Mouse (Mus musculus) CH12.LX (cell line): Measurements from ENCODE around the gene Foxa3. TPM values are rescaled to one million over a fixed set of nuclear protein-coding genes. Genes with fewer than 3 reads are reported as not detected.

Experiments used
- DNase-seq: peaks from one replicate; pipeline ENCODE4 v3.0.0-alpha.2; 2013; ENCODE audit errors: extremely low read depth
- H3K27ac ChIP-seq: 2 replicates; pipeline ENCODE4 v1.5.1; 2012; ENCODE audit warnings: low read depth, mild to moderate bottlenecking, control low read depth, moderate library complexity; ENCODE audit not compliant: insufficient read depth
- H3K27me3 ChIP-seq: replicated peaks from 2 replicates; pipeline ENCODE3; 2012; ENCODE audit warnings: inconsistent platforms
- H3K36me3 ChIP-seq, 2 experiments: replicated peaks in 1 of 2; 2 replicates each; pipeline versions ENCODE3 to v1.6.1; 2012; ENCODE audit warnings: inconsistent platforms in 1 of 2, low read length in 1 of 2, mild to moderate bottlenecking in 1 of 2, mixed read lengths in 1 of 2, moderate library complexity in 1 of 2; ENCODE audit not compliant: control insufficient read depth in 1 of 2, insufficient read depth in 1 of 2
- H3K4me1 ChIP-seq, 2 experiments: 2 replicates each; pipeline ENCODE4 v1.6.1; 2012; ENCODE audit warnings: inconsistent platforms in 1 of 2, moderate library complexity in 1 of 2; ENCODE audit not compliant: insufficient read depth in 2 of 2, control insufficient read depth in 1 of 2
- H3K4me2 ChIP-seq: 2 replicates; pipeline ENCODE4 v1.6.1; 2012; ENCODE audit warnings: low read depth, mild to moderate bottlenecking, control low read depth; ENCODE audit not compliant: poor library complexity, insufficient read depth, severe bottlenecking
- H3K4me3 ChIP-seq, 3 experiments: fragments of 150-350 bp in 1 of 3; sonication (generic) in 1 of 3; replicated peaks in 1 of 3; 2 replicates each; pipeline versions ENCODE3 to v1.5.1; 2011 to 2012; ENCODE audit warnings: low read depth in 2 of 3, low read length in 2 of 3, mild to moderate bottlenecking in 2 of 3, moderate library complexity in 2 of 3, control low read depth in 1 of 3, improper control_type of control experiment in 1 of 3, inconsistent platforms in 1 of 3, mixed read lengths in 1 of 3; ENCODE audit not compliant: poor library complexity in 1 of 3
- H3K79me2 ChIP-seq: replicated peaks from 2 replicates; pipeline ENCODE4 v1.6.1; 2012; ENCODE audit warnings: mild to moderate bottlenecking, moderate library complexity; ENCODE audit not compliant: control insufficient read depth, poor library complexity, insufficient read depth, severe bottlenecking; ENCODE audit errors: extremely low read depth
- H3K9ac ChIP-seq: 2 replicates; pipeline ENCODE4 v1.6.1; 2012; ENCODE audit warnings: low read depth, mild to moderate bottlenecking, control low read depth, moderate library complexity; ENCODE audit not compliant: insufficient read depth
- H3K9me3 ChIP-seq: replicated peaks from 2 replicates; pipeline ENCODE3; 2012; ENCODE audit warnings: low read length, inconsistent platforms, mixed read lengths
- BHLHE40 ChIP-seq: IDR thresholded peaks from 2 replicates; pipeline ENCODE4 v1.6.1; 2011; ENCODE audit warnings: mild to moderate bottlenecking, low read depth, low read length, improper control_type of control experiment
- CHD1 ChIP-seq: IDR thresholded peaks from 2 replicates; pipeline ENCODE4 v1.6.1; 2012; ENCODE audit warnings: low read depth, low read length, improper control_type of control experiment, inconsistent platforms
- CHD2 ChIP-seq: IDR thresholded peaks from 2 replicates; pipeline ENCODE4 v1.6.1; 2011; ENCODE audit warnings: low read length, improper control_type of control experiment
- E2F4 ChIP-seq: IDR thresholded peaks from 2 replicates; pipeline ENCODE4 v1.6.1; 2011; ENCODE audit warnings: low read depth, low read length, improper control_type of control experiment; ENCODE audit not compliant: insufficient replicate concordance
- ELF1 ChIP-seq: IDR thresholded peaks from 2 replicates; pipeline ENCODE4 v1.6.1; 2014; ENCODE audit warnings: low read depth, mild to moderate bottlenecking, inconsistent platforms, low read length, improper control_type of control experiment
- EP300 ChIP-seq: IDR thresholded peaks from 2 replicates; pipeline ENCODE4 v1.6.1; 2011; ENCODE audit warnings: low read length, improper control_type of control experiment
- ETS1 ChIP-seq: conservative IDR thresholded peaks from 2 replicates; pipeline ENCODE4 v1.6.1; 2012; ENCODE audit warnings: low read depth, mild to moderate bottlenecking, inconsistent platforms, low read length, improper control_type of control experiment, moderate library complexity
- GABPA ChIP-seq: IDR thresholded peaks from 2 replicates; pipeline ENCODE4 v1.6.1; 2012; ENCODE audit warnings: low read depth, low read length, improper control_type of control experiment, inconsistent platforms; ENCODE audit not compliant: insufficient replicate concordance
- HCFC1 ChIP-seq: IDR thresholded peaks from 2 replicates; pipeline ENCODE4 v1.6.1; 2012; ENCODE audit warnings: low read depth, mild to moderate bottlenecking, inconsistent platforms, low read length, improper control_type of control experiment
- IRF4 ChIP-seq: IDR thresholded peaks from 2 replicates; pipeline ENCODE4 v1.6.1; 2014; ENCODE audit warnings: low read depth, mild to moderate bottlenecking, inconsistent platforms, low read length, improper control_type of control experiment
- JUN ChIP-seq: IDR thresholded peaks from 2 replicates; pipeline ENCODE4 v1.6.1; 2011; ENCODE audit warnings: low read depth, mild to moderate bottlenecking, low read length, improper control_type of control experiment, moderate library complexity; ENCODE audit not compliant: insufficient read depth
- JUND ChIP-seq: conservative IDR thresholded peaks from 2 replicates; pipeline ENCODE4 v1.6.1; 2011; ENCODE audit warnings: low read depth, low read length, improper control_type of control experiment
- KAT2A ChIP-seq: IDR thresholded peaks from 2 replicates; pipeline ENCODE4 v1.6.1; 2012; ENCODE audit warnings: low read length, improper control_type of control experiment, inconsistent platforms; ENCODE audit not compliant: insufficient replicate concordance
- MAX ChIP-seq: IDR thresholded peaks from 2 replicates; pipeline ENCODE4 v1.6.1; 2011; ENCODE audit warnings: low read length, improper control_type of control experiment
- MAZ ChIP-seq: IDR thresholded peaks from 2 replicates; pipeline ENCODE4 v1.6.1; 2012; ENCODE audit warnings: low read depth, mild to moderate bottlenecking, inconsistent platforms, low read length, improper control_type of control experiment, moderate library complexity
- MEF2A ChIP-seq: IDR thresholded peaks from 2 replicates; pipeline ENCODE4 v1.6.1; 2014; ENCODE audit warnings: low read depth, mild to moderate bottlenecking, inconsistent platforms, low read length, improper control_type of control experiment, borderline replicate concordance
- MXI1 ChIP-seq: IDR thresholded peaks from 2 replicates; pipeline ENCODE4 v1.6.1; 2011; ENCODE audit warnings: mild to moderate bottlenecking, low read depth, low read length, improper control_type of control experiment
- MYC ChIP-seq: IDR thresholded peaks from 2 replicates; pipeline ENCODE4 v1.6.1; 2011; ENCODE audit warnings: low read depth, mild to moderate bottlenecking, improper control_type of control experiment, low read length
- NELFE ChIP-seq: IDR thresholded peaks from 2 replicates; pipeline ENCODE4 v1.6.1; 2011; ENCODE audit warnings: low read depth, low read length, improper control_type of control experiment
- NRF1 ChIP-seq: IDR thresholded peaks from 2 replicates; pipeline ENCODE4 v1.6.1; 2014; ENCODE audit warnings: low read depth, mild to moderate bottlenecking, inconsistent platforms, low read length, improper control_type of control experiment, moderate library complexity
- POLR2A ChIP-seq: IDR thresholded peaks from 2 replicates; pipeline ENCODE4 v1.6.1; 2011; ENCODE audit warnings: low read depth, mild to moderate bottlenecking, improper control_type of control experiment, low read length
- POLR2AphosphoS2 ChIP-seq: IDR thresholded peaks from 2 replicates; pipeline ENCODE4 v1.6.1; 2011; ENCODE audit warnings: low read depth, low read length, improper control_type of control experiment
- RAD21 ChIP-seq: IDR thresholded peaks from 2 replicates; pipeline ENCODE4 v1.6.1; 2011; ENCODE audit warnings: low read depth, mild to moderate bottlenecking, low read length, improper control_type of control experiment, moderate library complexity
- RCOR1 ChIP-seq: conservative IDR thresholded peaks from 2 replicates; pipeline ENCODE4 v1.6.1; 2012; ENCODE audit warnings: low read depth, mild to moderate bottlenecking, inconsistent platforms, low read length, improper control_type of control experiment
- SMC3 ChIP-seq: IDR thresholded peaks from 2 replicates; pipeline ENCODE4 v1.6.1; 2011; ENCODE audit warnings: low read depth, low read length, improper control_type of control experiment
- TBP ChIP-seq: conservative IDR thresholded peaks from 2 replicates; pipeline ENCODE4 v1.6.1; 2011; ENCODE audit warnings: low read depth, low read length, improper control_type of control experiment
- TCF12 ChIP-seq: IDR thresholded peaks from 2 replicates; pipeline ENCODE4 v1.6.1; 2014; ENCODE audit warnings: low read depth, mild to moderate bottlenecking, inconsistent platforms, low read length, improper control_type of control experiment
- UBTF ChIP-seq: IDR thresholded peaks from 2 replicates; pipeline ENCODE4 v1.6.1; 2012; ENCODE audit warnings: low read depth, mild to moderate bottlenecking, inconsistent platforms, low read length, improper control_type of control experiment, moderate library complexity
- ZKSCAN1 ChIP-seq: IDR thresholded peaks from 2 replicates; pipeline ENCODE4 v1.6.1; 2012; ENCODE audit warnings: low read depth, inconsistent platforms, low read length, improper control_type of control experiment, borderline replicate concordance
- ZNF384 ChIP-seq: IDR thresholded peaks from 2 replicates; pipeline ENCODE4 v1.6.1; 2012; ENCODE audit warnings: low read depth, low read length, improper control_type of control experiment, inconsistent platforms
- dilution Hi-C: fragments of 300-500 bp; cut with MboI; formaldehyde crosslinking; loops from 2 replicates; pipeline ENCODE4 v1.14.3; 2020; ENCODE audit warnings: low sequenced_read_pairs; ENCODE audit not compliant: extremely low pct_unique_long_range_greater_than_20kb, extremely low pct_ligation_motif_present
- in situ Hi-C: fragments of 300-500 bp; cut with MboI; formaldehyde crosslinking; loops from 3 replicates; pipeline ENCODE4 v1.14.3; 2019; ENCODE audit warnings: low sequenced_read_pairs, low pct_ligation_motif_present, low pct_unique_long_range_greater_than_20kb, mixed read lengths
- polyA plus RNA-seq: library from polyadenylated mRNA; unstranded; fragments of >175 nt; gene quantifications from 2 replicates; pipeline ENCODE4 v1.2.1, GENCODE M21; 2012; ENCODE audit warnings: low read depth; ENCODE audit not compliant: insufficient read length
- total RNA-seq, 2 experiments: library from RNA; depleted of rRNA; stranded (reverse); fragments of 300-350 nt in 1 of 2; fragments of >200 nt in 1 of 2; gene quantifications; 2 replicates each; pipeline ENCODE4 v1.2.3; 2012 to 2014

The Foxa3 gene
- total and polyA plus RNA-seq, 3 experiments, result 0.08 TPM; not detected in 2

DNA sequence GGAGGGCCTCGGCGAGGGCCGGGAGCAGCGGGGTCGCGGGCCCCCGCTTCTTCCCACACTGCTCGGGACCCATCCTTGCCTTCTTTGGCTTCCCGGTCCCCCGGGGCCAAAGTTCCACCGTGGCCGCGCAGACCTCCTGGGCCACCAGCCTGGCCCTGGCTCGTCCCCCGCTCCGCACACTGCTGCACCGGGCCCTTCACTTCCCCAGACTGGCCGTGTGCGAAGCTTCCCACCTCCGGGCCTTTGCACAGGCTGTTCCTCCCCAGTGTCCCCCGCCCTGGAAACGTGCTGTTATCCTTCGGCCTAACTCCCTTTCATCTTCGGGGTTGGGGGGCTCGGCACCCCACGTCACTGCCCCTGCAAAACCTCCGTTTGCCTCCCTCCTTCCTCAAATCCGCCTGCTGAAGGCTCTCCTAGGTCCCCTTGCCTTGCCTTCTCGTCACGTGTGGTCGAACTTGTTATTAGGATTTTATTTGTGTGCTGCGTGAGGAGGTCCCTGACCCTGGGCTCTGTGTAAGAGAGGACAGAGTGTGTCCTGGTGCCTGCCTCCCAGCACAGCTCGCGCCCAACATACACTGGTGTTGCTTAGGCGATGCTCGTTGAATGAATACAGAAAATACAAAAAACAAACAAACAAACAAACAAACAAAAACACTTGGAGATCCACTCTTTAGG lies 1.4 kb upstream of the Foxa3 start:
- Histone ChIP-seq H3K27me3 (peaks cover 39% of the 10 kb centered on the region), H3K9ac (peak overlapping the region; percentile 87), H3K9me3 (no peaks in the 10 kb centered on the region), H3K36me3 (peaks cover 18 to 23% of the 10 kb centered on the region in 2 experiments), H3K4me3 (peak overlapping the region; percentile 84 to 88 (median 87)), H3K4me1 (peaks cover 17 to 35% of the 10 kb centered on the region in 2 experiments), H3K27ac (no peak overlapping the region), H3K4me2 (peak overlapping the region; percentile 70), H3K79me2 (peaks cover 33% of the 10 kb centered on the region)
- dilution Hi-C loops (no loop called here), in situ Hi-C loops (loop anchor here (10.0 kb wide), 1 partner anchor 130 kb away; no protein-coding TSS in a partner anchor)
- TF ChIP-seq KAT2A, result no peak
- TF ChIP-seq MAZ, result no peak
- no peak for TF ChIP-seq POLR2A
- TF ChIP-seq UBTF, result 0 out of 2 replicates have a peak, but pooled peaks have one; percentile 54
- peak; percentile 6; the same call in 1 of the 2 replicates for TF ChIP-seq NRF1
- DNase-seq, result no peak

DNA sequence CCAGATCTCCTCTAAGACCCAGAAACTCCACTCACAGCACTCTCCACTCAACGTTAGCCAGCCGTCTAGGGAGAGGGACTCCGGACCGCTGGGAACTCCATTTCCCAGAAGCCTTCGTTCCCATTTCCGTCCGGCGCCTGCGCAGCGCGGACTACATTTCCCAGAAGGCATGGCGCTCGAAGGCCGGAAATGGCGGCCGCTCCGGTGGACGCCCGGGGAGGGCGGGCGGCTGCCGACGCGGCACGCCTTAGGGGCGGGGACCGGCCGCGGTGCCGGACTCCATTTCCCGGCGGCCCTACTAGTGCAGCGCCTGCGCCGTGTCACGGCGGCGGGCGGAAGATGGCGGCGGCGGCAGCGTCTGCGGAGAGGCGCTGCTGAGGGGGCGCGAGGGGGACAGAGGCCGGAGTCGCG lies 763 bp upstream of the Foxa3 start, which contains the start of gene Sympk:
TSS of gene Sympk (plus strand) at position 282 of the 411 bp plus-strand sequence.
- Histone ChIP-seq H3K27me3 (peaks cover 44% of the 10 kb centered on the region), H3K36me3 (peaks cover 12 to 17% of the 10 kb centered on the region in 2 experiments), H3K4me1 (peaks cover 16 to 35% of the 10 kb centered on the region in 2 experiments), H3K4me2 (peak within 1 kb of the TSS; percentile 87), H3K27ac (no peak within 1 kb of the TSS), H3K79me2 (peaks cover 33% of the 10 kb centered on the region), H3K9me3 (no peaks in the 10 kb centered on the region), H3K9ac (peak within 1 kb of the TSS; percentile 87), H3K4me3 (peak within 1 kb of the TSS; percentile 84 to 88 (median 87))
- DNase-seq, result peak; percentile 95
- TF ChIP-seq POLR2A (peak; percentile 82), ETS1 (no peak), HCFC1 (peak; percentile 99), RCOR1 (no peak), GABPA (peak; percentile 97; the same call in 1 of the 2 replicates), JUND (no peak), SMC3 (no peak), UBTF (no peak), IRF4 (peak; percentile 82), TBP (no peak), RAD21 (no peak), CHD1 (no peak), TCF12 (peak; percentile 68), KAT2A (peak; percentile 100), EP300 (no peak), E2F4 (peak; percentile 52; the same call in 1 of the 2 replicates), BHLHE40 (peak; percentile 36; the same call in 1 of the 2 replicates), NELFE (peak; percentile 61), ZKSCAN1 (no peak), POLR2AphosphoS2 (peak; percentile 23; the same call in 1 of the 2 replicates), CHD2 (peak; percentile 16; the same call in 1 of the 2 replicates), MEF2A (peak; percentile 56; the same call in 1 of the 2 replicates), NRF1 (peak; percentile 89), JUN (no peak), ZNF384 (no peak), MAX (no peak), ELF1 (peak; percentile 96), MXI1 (no peak), MYC (no peak)
- in situ Hi-C loops (loop anchor here (10.0 kb wide), 1 partner anchor 129 kb away; no protein-coding TSS in a partner anchor), dilution Hi-C loops (no loop called here)
